Mouse (Mus musculus): ENCODE measurements around the gene Spryd3. TPM values are rescaled to one million over a fixed set of nuclear protein-coding genes. Genes with fewer than 3 reads are reported as not detected.
"Not testable (repeated sequence)": the region's sequence is repeated elsewhere in the genome, so short reads cannot be mapped to it uniquely, and the experiment has no call there.

The Spryd3 gene
- total RNA-seq, 2 experiments from 2014 or later = 3.2 to 17.9 TPM

- no peak for ATAC-seq (replicated peaks; ENCODE audit: poor library complexity)
Observed at GRCm38 (mm10) chr15:102100996-102101671, 34.9 kb downstream of the Spryd3 start.

DNA sequence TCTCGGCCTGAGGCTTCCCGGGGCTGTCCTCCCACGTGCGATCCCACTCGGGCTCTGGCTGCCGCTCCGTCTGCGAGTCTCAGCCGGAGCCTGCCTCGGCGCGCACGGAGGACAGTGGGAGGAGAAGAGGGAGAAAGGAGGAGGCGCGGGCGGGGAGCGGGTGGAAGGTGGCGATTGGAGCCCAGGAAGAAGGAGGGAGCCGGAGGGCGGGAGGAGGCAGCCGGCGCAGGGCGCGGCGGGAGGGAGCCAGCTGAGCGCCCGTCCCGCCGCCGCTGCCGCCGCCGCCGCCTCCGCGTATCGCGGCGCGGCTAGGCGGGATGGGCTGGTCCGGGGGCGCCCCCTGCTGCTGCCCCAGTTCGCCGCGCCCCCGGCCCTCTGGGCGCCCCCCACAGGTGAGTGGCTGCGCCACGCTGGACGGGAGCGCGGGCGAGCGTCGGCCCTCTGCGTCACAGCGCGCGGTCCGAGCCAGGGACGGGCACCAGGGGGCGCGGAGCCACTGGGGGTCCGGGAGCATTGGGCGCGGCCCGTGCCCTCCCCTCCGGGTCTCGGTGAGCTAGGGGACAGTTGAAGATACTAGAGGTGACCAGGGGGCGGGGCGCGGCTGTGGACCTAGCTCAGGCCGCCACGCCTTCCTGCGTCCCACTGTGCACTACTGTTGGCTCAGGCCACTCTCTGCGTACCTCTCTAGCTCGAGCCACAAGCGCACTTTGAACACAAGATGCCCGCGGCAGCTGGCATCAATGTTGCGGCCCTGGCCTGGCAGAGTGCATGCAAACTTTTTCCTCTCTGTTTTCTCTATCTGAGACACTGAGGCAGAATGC is 35.7 kb downstream of the Spryd3 start, which contains the start of gene Tns2:
Gene Tns2 (plus strand): TSS at position 253 of the 821 bp plus-strand sequence.
- ATAC-seq (replicated peaks; ENCODE audit: poor library complexity) = peak; percentile 56

DNA sequence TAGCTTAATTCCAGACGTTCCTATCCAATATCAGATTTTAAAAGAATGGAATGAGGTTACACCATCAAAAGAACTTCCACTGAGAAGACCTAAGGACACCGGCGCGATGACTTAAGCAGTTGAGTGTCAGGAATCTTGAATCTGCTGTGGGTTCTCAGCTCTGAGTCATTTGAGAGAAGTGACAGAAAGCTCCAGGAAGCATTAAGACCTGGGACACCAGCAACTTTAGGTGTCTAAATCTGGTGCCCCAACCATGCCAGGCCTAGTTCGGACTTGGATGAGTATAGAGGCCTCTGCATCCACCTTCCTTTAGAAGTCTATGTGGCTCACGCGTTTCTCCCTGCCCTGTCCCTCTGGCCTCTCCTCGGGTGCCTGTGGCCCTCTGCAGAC is 36.3 kb downstream of the Spryd3 start:
- ATAC-seq (replicated peaks; ENCODE audit: poor library complexity) = no peak

DNA sequence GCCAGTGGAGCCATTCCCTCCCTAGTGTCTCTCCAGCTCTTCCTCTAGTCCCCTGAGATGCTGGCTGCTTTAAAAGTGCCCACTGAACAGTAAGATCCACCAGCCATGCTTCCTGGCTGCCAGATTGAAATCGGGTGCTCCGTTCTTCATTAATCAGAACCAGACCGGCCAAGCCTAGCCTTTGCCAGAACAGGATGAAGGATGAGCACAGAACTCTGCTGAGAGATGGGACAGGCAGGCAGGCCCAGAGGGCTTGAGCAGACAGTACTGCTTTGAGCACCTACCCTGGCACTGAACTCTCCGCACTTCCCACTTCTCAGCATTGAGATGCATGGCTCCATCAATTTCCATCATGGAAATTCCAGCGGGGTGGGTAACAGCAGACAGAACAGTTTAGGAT is 36.8 kb downstream of the Spryd3 start:
- ATAC-seq (replicated peaks; ENCODE audit: poor library complexity) = no peak

DNA sequence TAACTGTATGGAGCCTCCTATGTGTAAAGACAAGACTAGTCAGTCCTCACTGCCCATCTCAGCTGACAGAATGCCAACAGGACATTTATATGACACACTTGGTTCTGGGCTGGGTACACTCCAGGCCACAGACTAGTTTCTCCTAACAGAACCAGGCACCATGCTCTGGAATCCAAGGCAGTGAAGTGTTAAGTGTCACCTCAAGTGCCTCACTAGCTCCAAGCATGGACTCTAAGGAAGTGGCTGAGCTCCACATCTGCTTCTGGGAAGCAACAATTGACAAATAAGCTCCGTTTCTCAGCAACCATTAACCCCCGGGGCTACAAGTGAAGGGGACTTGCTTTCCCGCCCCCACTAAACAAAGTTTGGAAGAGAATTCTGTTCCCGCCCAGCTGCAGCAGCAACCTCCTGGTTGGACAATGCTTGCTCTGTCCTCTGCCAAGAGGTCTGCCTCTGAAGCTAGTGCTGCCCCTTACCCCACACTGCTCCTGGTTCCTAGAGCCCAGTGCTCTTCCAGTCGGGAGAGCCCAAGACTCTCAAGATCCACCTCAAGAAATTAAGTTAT is 38.0 kb downstream of the Spryd3 start:
- no peak for ATAC-seq (replicated peaks; ENCODE audit: poor library complexity)

- 0 out of 2 replicates have a peak, but pooled peaks have one; percentile 1 for ATAC-seq (replicated peaks; ENCODE audit: poor library complexity)
Observed at GRCm38 (mm10) chr15:102097147-102097915, 38.7 kb downstream of the Spryd3 start.

- no peak for ATAC-seq (replicated peaks; ENCODE audit: poor library complexity)
Observed at GRCm38 (mm10) chr15:102094988-102095387, 41.0 kb downstream of the Spryd3 start.

DNA sequence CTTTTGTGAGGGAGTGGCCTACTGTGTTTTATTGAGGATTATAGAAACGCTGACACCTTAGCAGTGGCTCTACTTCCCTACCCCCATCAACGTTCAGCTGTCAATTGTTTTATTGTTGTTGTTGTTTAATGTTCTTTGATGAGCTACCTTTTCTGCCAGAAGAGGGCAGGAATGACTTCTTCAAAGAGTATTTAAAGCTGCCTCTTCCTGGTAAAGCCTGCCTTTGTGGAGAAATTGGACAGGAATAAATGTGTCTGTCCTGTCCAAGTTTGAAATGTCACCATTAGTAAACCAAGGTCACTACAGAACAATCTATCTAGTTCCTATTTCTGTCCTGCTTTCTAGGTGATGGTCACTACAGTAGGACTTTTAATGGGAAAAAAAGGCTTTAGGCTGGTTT is 41.9 kb downstream of the Spryd3 start:
- no peak for ATAC-seq (replicated peaks; ENCODE audit: poor library complexity)

- ATAC-seq (replicated peaks; ENCODE audit: poor library complexity) = no peak
Observed at GRCm38 (mm10) chr15:102092222-102092621, 43.8 kb downstream of the Spryd3 start.

DNA sequence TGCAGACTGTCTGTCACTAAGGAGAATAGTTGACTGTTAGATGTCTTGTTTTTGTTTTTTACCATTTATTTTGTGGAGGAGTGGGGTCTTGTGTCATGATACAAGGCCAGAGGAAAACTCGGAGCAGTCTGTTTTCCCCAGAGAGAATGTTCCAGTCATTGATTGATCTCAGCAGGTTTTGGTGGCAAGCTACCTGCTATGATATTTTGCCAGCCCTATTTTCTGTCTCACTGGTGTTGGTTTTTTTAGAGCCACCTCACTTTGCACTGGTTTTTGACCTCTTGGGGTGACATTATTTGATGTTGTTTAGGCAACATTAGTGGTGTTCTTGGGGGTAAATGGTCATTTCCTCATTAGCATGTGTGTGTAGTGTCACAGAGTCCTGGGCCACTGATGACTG is 44.3 kb downstream of the Spryd3 start:
- no peak for ATAC-seq (replicated peaks; ENCODE audit: poor library complexity)

DNA sequence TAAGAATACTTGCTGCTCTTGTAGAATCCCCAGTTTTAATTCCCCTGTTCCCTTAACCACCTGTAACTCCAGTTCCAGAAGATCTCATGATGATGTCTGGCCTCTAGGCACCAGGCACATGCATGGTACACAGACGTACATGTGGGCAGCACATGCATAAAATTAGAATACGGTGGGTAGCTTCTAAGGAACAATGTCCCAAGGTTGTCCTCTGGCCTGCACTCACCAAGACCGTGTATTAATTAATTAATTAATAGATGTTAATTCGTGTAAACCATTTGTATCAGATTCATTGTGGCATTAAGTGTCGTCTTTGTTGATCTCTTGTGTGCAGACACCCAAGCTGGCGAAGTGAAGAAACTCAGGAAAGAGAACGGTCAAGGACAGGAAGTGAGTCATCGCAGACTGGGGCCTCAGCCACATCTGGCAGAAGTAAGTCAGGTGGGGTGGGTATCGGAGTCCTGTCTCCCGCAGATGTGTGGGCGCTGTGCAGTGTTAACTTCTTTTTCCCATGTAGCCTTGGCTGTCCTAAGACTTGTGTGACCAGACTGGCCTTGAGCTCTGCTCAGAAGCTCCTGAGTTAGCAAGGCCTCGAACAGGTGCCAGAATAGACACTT is 44.9 kb downstream of the Spryd3 start:
- peak; percentile 76 for ATAC-seq (replicated peaks; ENCODE audit: poor library complexity)

- ATAC-seq (replicated peaks; ENCODE audit: poor library complexity) = no peak
Observed at GRCm38 (mm10) chr15:102089914-102090585, 46.0 kb downstream of the Spryd3 start.

- no peak for ATAC-seq (replicated peaks; ENCODE audit: poor library complexity)
Observed at GRCm38 (mm10) chr15:102083028-102083427, 53.0 kb downstream of the Spryd3 start.

DNA sequence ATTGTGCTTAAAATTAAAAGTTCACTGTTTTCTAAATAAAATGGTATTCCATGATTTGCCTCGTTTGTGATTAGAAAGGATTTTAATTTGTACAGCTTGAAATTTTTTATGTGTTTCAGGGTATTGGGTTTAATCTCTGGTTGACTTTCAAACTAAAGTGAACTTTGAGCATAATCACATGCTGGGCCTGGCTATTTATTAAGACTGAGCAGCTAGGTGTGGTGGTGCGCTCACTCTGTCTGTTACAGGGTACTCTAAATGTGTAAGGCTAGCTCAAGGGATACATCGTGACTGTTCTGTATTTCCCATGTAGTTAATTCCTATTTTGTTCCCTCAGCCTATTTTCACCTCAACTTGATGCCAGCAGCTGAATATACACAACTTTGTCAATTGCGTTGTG is 53.9 kb downstream of the Spryd3 start:
- ATAC-seq (replicated peaks; ENCODE audit: poor library complexity) = no peak

GRCm38 (mm10) chr15:102080429-102080828 is 55.6 kb downstream of the Spryd3 start:
- ATAC-seq (replicated peaks; ENCODE audit: poor library complexity) = peak; percentile 30; the same call in 1 of the 2 replicates

- ATAC-seq (replicated peaks; ENCODE audit: poor library complexity) = not testable (repeated sequence)
Observed at GRCm38 (mm10) chr15:102079924-102080323, 56.1 kb downstream of the Spryd3 start.

GRCm38 (mm10) chr15:102079221-102079620 is 56.8 kb downstream of the Spryd3 start:
- no peak for ATAC-seq (replicated peaks; ENCODE audit: poor library complexity)

- ATAC-seq (replicated peaks; ENCODE audit: poor library complexity) = no peak
Observed at GRCm38 (mm10) chr15:102077111-102077677, 58.8 kb downstream of the Spryd3 start.

GRCm38 (mm10) chr15:102074876-102075585 is 61.0 kb downstream of the Spryd3 start:
- ATAC-seq (replicated peaks; ENCODE audit: poor library complexity) = no peak

All from megakaryocyte progenitor cell, adult 5-6 weeks (primary cell).